Mouse (Mus musculus) liver, adult (tissue): ENCODE results near the gene Rps3a1.

ENCODE experiments used
- GATA4 ChIP-seq: IDR thresholded peaks from 2 replicates; pipeline ENCODE4 v1.6.1; 2014; ENCODE audit warnings: mild to moderate bottlenecking, low read length; ENCODE audit not compliant: insufficient replicate concordance

The Rps3a1 gene

DNA sequence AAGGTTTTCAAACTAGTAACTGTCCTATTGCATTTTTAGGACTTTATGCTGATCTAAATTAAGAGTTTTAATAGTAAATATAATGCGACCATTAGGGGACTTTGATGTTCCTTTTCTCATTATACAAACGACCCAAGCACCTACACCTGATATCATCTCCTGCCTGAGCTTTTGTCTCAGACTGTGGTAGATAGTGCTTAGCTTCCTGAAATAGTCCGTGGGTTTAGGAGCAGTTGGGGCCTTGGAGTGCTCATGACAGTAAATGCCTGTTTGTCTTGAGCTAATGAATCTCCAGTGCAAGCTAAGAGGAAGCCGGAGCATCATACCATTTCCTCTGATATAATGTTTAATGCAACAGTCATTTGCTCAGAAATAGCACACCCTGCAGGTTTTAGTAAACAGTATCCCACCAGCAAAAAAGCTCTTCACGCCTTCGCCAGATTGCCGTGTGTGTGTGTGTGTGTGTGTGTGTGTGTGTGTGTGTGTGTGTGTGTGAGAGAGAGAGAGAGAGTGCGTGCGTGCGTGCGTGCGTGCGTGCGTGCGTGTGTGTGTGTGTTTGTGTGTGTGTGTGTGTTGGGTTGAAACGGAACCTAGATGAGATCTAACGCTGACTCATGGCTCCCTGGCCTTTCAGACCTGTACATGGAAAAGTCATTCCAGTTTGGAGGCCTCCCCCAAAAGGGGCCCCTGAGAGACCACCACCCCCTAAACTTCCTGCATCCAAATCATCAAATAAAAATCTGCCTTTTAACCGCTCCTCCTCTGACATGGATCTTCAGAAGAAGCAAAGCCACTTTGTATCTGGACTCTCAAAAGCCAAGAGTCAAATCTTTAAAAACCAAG is 38.8 kb downstream of the Rps3a1 start:
- TF ChIP-seq GATA4 = 0 out of 2 replicates have a peak, but pooled peaks have one; percentile 32

- no peak for TF ChIP-seq GATA4
These were observed 40.5 kb downstream of the Rps3a1 start for GRCm38 (mm10) chr3:86101956-86102355.

- no peak for TF ChIP-seq GATA4
These were observed 48.6 kb downstream of the Rps3a1 start for GRCm38 (mm10) chr3:86093907-86094306.

DNA sequence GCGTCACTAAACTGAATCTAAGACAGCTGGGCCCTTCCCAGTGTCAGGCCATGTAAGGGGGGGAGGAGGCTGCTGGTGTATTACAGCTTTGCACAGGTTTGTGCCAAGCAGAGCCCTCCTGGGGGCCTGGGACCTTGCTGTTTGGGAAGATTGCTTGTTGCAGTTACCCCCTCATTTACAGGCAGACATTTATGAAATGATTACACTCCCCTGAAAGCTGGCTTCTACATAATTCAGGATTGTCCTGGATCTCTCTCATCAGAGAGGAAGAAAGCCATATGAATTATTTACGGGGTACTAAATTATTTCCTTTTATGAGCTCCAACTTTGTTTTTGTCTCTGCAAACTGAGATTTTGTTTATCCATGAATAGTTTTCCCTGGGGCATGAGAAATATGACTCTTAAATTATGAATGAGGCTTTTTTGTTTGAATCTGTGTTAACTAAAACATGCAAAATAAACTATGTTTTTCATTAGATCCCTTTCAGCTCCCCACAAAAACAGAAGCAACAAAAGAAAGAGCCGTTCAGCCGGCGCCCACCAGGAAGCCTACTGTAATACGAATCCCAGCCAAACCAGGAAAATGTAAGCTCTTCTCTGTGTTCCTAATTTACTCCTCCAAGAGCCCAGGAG is 49.2 kb downstream of the Rps3a1 start:
- TF ChIP-seq GATA4 = no peak
